Mouse (Mus musculus) cerebellum, adult 9-11 months (tissue): ENCODE results near the gene Gm3625.
"Not testable (repeated sequence)": the region's sequence is repeated elsewhere in the genome, so short reads cannot be mapped to it uniquely, and the experiment has no call there.

Experiments used
- DNase-seq: peaks from one replicate; pipeline ENCODE4 v3.0.0; 2022

The Gm3625 gene

DNA sequence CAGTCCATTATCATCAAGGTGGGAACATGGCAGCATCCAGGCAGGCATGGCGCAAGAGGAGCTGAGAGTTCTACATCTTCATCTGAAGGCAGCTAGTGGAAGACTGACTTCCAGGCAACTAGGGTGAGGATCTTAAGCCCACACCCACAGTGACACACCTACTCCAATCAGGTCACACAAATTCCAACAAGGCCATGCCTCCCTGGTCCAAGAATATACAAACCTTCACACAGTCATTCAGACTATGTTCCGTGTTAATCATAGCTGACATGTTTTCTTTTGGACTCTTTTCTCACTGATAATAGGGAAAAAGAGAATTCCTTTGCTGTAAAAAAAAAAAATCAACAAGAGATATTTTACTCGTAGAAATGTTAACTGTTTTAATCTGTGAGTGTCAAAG is 39.0 kb downstream of the Gm3625 start:
- DNase-seq: not testable (repeated sequence)

DNA sequence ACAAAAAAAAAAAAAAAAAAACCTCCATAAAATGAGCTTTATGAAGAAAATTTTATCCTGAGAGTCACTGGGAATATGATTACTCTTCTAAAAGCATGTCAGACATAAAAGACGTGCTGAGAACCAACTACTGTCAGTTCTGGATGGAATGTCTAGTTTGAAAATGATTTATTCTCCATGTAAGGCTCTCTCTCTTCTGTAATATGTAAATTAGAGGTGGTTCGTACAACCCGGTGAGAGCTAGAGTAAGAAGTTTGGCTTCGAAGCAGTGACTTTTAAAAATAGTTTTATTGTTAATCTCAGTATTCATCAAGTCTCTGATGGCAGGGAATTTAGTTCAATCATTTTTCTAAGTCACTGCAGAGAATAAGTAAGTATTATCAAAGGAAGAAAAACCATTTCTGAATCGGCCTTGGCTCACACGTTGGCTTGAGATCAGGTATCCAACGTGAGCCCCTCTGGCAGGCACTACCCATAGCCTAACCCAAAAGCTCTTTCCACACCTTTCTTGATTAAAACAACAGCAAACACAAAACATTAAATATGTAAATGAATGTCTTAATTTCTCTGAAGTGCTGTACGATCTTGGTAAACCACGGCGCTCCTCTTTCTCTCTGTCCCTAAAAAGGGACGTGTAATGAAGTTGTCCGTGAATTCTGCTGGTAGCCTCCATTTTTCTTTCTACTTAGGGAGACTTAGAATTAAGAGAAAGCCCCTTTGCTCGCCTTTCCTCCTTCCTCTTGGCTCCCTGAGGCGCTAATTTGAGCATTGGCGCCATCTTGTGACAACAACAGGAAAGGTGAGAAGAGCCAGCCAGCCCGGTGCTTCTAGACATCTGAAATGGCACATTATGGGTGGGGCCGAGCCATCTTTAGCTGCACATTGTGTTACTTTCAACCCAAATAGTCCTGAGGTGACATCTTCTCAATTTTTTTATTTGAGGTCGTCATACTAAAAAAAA is 44.4 kb downstream of the Gm3625 start:
- DNase-seq: peak; percentile 55

DNA sequence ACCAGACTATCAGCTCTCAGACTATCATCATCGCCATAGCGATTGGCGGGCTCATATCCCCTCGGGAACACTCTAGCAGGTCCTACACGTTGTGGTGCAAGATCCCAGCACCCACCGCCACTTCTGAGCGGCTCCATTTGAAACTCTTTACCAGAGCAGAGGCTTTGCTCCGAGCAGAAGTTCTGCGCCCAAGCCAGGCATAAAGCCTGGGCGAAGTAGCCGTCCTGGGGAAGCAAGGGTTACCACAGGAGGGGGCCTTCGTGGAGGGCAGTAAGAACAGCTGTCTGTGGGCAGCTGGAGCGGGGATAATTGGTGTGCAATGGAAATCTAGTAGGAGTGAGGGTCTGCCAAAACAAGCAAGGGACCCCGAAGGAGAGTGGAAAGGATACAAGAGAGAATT is 45.2 kb downstream of the Gm3625 start:
- DNase-seq: no peak

DNA sequence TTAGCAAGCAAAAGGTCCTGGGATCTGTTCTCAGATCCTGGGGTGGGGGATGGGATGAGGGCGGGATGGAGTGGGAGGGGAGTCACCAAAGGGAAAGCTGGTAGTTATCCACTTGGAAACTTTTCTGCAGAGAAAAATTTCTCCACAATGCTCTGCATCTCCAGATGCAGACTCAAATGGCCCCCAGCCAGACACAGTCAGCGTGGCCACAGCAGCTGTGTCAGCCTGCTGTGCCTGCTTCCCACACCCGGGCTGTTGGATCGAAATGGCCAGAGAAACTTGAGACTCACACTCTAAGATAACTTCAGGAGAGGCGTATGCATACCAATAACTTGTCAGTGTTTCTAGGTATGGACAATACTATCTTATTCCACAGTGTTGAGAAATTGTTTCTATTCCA is 46.2 kb downstream of the Gm3625 start:
- DNase-seq: no peak

DNA sequence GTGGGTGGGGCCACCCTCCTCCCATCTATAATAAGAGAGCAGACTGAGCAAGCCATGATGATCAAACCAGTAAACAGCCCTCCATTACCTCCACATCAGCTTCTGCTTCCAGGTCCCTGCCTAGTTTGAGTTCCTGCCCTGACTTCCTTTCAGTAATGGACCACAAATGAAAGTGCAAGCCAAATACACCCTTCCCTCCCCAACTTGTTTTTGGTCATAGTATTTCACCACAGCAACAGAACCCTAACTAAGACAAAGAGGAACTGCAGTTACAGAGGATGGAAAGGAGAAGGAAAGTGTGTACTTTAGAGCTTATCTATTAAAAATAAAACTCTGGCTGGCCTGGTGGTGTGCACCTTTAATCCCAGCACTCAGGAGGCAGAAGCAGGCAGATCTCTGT is 47.3 kb downstream of the Gm3625 start:
- no peak for DNase-seq

DNA sequence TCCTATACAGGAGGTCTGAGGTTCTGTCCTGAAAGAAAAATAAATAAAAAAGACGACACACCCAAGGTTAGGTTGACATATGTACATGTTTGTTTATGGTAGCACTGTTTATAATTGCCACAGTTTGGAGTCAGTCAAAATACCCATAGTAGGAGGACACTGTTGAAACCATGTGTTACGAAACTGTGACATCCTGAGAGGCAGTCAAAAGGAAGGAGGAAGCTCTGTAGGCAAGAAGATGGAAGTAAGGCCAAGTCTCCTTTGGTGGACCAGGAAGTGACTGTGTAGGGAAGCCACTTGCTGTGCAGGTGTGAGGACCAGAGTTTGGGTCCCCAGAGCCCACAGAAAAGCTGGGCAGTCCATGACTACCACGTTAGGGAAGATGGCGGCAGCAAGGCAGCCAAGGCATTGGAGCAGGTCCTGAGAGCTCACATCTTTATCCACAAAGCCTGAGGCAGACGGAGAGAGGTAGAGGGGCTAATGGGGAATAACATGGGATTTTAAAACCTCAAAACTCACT is 48.3 kb downstream of the Gm3625 start:
- DNase-seq: no peak
